Mouse (Mus musculus): ENCODE results near the gene Cd47. TPM values are rescaled to one million over a fixed set of nuclear protein-coding genes. Genes with fewer than 3 reads are reported as not detected.
A peak's percentile ranks its signal among the peaks of the same experiment; 100 is the strongest.

The Cd47 gene
- polyA plus RNA-seq, 1 experiment from 2014 or later: 192 TPM

DNA sequence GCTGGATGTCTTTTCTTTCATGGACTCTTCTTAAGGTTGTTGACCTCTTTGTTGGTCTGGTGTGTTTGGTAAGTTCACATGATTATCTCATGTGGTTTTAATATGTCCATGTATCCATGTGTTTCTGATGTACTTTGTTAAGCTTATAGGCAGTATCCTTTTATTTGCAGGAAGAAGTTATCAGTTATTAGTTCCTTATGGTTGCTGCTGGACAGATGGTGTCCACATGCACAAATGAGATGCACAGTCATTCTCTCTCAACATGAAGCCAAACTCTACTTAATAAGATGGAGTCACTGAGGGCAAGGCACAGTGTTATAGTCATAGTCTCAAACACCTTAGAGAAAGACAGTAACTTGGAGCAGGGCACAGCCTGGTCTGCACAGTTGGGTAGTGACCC, 140.1 kb downstream of the Cd47 start:
- no peak overlapping the region for H3K9ac ChIP-seq (ENCODE audit: low read depth, low read length)
- no peak overlapping the region for H3K27ac ChIP-seq (ENCODE audit: low read depth, low read length)

DNA sequence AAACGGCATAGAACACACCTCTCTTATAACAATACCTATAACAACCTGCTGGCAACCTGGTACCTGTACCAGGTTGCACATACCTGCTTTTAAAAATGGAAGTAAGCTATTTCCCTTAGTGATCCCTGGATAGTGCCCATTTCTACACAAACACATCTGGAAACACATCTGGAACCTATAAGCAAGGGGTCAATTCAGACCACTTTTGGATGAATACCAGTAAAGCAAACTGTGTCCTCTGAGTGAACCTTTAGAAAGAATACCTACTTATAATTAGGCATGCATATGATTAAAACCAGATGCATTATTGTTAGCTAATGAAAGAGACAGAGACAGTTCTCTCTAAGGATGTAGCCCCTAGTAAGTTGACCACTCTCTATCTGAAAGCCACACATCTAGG, 140.7 kb downstream of the Cd47 start:
- H3K9me3 ChIP-seq (ENCODE audit: control insufficient read depth, low read length): no peaks in the 10 kb centered on the region
- no peak for ATAC-seq
- H3K9ac ChIP-seq (ENCODE audit: low read depth, low read length): no peak overlapping the region
- H3K27me3 ChIP-seq (replicated peaks; ENCODE audit: control insufficient read depth, insufficient read depth, low read length): no peaks in the 10 kb centered on the region
- WGBS: 88% methylated on average over 1 of the region's 1 CpGs
- H3K4me1 ChIP-seq (ENCODE audit: control insufficient read depth, insufficient read depth, low read depth, low read length): no peaks in the 10 kb centered on the region
- no peak overlapping the region for H3K4me3 ChIP-seq (ENCODE audit: low read length)
- H3K27ac ChIP-seq (ENCODE audit: low read depth, low read length): no peak overlapping the region
- H3K4me2 ChIP-seq (ENCODE audit: low read length): no peak overlapping the region
- no peaks in the 10 kb centered on the region for H3K36me3 ChIP-seq (ENCODE audit: control insufficient read depth, insufficient read depth, low read length)

More for the DNA sequence above, 140.1 kb downstream of the Cd47 start:
- Histone ChIP-seq H3K4me3 (ENCODE audit: low read length) (no peak overlapping the region), H3K4me1 (ENCODE audit: control insufficient read depth, insufficient read depth, low read depth, low read length) (no peaks in the 10 kb centered on the region), H3K9me3 (ENCODE audit: control insufficient read depth, low read length) (no peaks in the 10 kb centered on the region), H3K27me3 (replicated peaks; ENCODE audit: control insufficient read depth, insufficient read depth, low read length) (no peaks in the 10 kb centered on the region), H3K36me3 (ENCODE audit: control insufficient read depth, insufficient read depth, low read length) (no peaks in the 10 kb centered on the region), H3K4me2 (ENCODE audit: low read length) (no peak overlapping the region)
- no peak for ATAC-seq

- H3K27me3 ChIP-seq (replicated peaks; ENCODE audit: control insufficient read depth, insufficient read depth, low read length): no peaks in the 10 kb centered on the region
- no peak overlapping the region for H3K4me2 ChIP-seq (ENCODE audit: low read length)
- no peaks in the 10 kb centered on the region for H3K36me3 ChIP-seq (ENCODE audit: control insufficient read depth, insufficient read depth, low read length)
- WGBS: 96% methylated on average over 1 of the region's 1 CpGs
- ATAC-seq: no peak
- no peak overlapping the region for H3K4me3 ChIP-seq (ENCODE audit: low read length)
- H3K9me3 ChIP-seq (ENCODE audit: control insufficient read depth, low read length): no peaks in the 10 kb centered on the region
- H3K27ac ChIP-seq (ENCODE audit: low read depth, low read length): no peak overlapping the region
- no peak overlapping the region for H3K9ac ChIP-seq (ENCODE audit: low read depth, low read length)
- no peaks in the 10 kb centered on the region for H3K4me1 ChIP-seq (ENCODE audit: control insufficient read depth, insufficient read depth, low read depth, low read length)
Measured at GRCm38 (mm10) chr16:49943726-49944125, 143.4 kb downstream of the Cd47 start.

DNA sequence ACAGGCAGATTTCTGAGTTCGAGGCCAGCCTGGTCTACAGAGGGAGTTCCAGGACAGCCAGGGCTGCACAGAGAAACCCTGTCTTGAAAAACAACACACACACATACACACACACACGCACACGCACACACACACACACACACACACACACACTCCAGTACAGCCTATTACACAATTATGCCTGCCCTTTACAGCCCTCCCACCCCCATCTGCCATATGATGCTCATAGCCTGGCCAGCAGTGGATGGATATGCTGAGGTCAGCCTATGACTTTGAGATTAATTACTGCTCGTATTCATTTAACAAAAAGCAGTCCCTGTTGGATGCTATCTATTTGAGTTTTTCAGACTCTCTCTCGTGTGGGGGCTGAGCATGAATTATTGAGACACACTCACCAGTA, 144.8 kb downstream of the Cd47 start:
- no peak overlapping the region for H3K4me2 ChIP-seq (ENCODE audit: low read length)
- WGBS: 78% methylated on average over 5 of the region's 5 CpGs
- ATAC-seq: peak; percentile 42; the same call in 1 of the 2 replicates

DNA sequence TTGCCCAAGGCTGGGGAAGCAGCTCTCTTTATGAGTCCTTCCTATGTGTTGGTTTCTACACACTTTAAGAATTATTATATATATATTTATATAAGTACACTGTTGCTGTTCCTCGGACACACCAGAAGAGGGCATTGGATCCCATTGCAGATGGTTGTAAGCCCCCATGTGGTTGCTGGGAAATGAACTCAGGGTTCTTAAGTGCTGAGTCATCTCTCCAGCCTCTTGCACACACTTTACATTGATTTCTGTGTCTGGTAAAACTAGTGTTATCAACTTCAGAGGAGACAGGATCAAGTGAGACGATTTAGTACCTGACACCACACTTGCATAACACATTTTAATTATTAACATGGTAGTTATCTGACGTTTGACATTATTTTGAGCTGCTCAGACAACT, 146.7 kb downstream of the Cd47 start:
- Histone ChIP-seq H3K27ac (ENCODE audit: low read depth, low read length) (no peak overlapping the region), H3K4me2 (ENCODE audit: low read length) (no peak overlapping the region), H3K4me3 (ENCODE audit: low read length) (no peak overlapping the region), H3K9me3 (ENCODE audit: control insufficient read depth, low read length) (no peaks in the 10 kb centered on the region; the same call in 1 of the 2 replicates), H3K4me1 (ENCODE audit: control insufficient read depth, insufficient read depth, low read depth, low read length) (peaks cover 3% of the 10 kb centered on the region; the same call in 1 of the 2 replicates), H3K36me3 (ENCODE audit: control insufficient read depth, insufficient read depth, low read length) (no peaks in the 10 kb centered on the region), H3K9ac (ENCODE audit: low read depth, low read length) (no peak overlapping the region), H3K27me3 (replicated peaks; ENCODE audit: control insufficient read depth, insufficient read depth, low read length) (no peaks in the 10 kb centered on the region)
- ATAC-seq: no peak
- 86% methylated on average over 3 of the region's 3 CpGs for WGBS

More for the DNA sequence above, 144.8 kb downstream of the Cd47 start:
- Histone ChIP-seq H3K4me1 (ENCODE audit: control insufficient read depth, insufficient read depth, low read depth, low read length) (no peaks in the 10 kb centered on the region), H3K36me3 (ENCODE audit: control insufficient read depth, insufficient read depth, low read length) (no peaks in the 10 kb centered on the region), H3K9me3 (ENCODE audit: control insufficient read depth, low read length) (no peaks in the 10 kb centered on the region), H3K4me3 (ENCODE audit: low read length) (no peak overlapping the region), H3K9ac (ENCODE audit: low read depth, low read length) (no peak overlapping the region), H3K27me3 (replicated peaks; ENCODE audit: control insufficient read depth, insufficient read depth, low read length) (no peaks in the 10 kb centered on the region), H3K27ac (ENCODE audit: low read depth, low read length) (no peak overlapping the region)

DNA sequence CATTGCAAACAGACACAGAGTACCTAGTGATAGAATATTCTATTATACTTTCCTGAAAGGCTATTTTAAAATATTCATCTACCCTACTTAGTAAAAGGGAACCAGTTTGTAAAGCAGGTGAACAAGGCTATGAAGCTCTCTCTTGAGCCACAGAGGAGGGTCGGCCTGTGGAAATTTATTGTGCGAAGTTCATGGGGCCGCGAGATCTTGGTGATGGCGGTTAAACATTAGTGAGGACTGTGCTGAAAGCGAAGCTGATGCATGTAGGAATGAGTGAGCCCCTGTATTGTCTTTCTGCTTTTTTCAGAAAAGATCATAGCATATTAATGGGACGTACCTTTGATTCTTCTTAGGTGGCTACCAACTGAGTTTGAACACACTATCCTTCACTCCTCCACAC, 147.3 kb downstream of the Cd47 start:
- no peak for ATAC-seq
- Histone ChIP-seq H3K27me3 (replicated peaks; ENCODE audit: control insufficient read depth, insufficient read depth, low read length) (no peaks in the 10 kb centered on the region), H3K27ac (ENCODE audit: low read depth, low read length) (no peak overlapping the region), H3K4me1 (ENCODE audit: control insufficient read depth, insufficient read depth, low read depth, low read length) (peaks cover 3% of the 10 kb centered on the region; the same call in 1 of the 2 replicates), H3K4me2 (ENCODE audit: low read length) (no peak overlapping the region), H3K36me3 (ENCODE audit: control insufficient read depth, insufficient read depth, low read length) (no peaks in the 10 kb centered on the region), H3K4me3 (ENCODE audit: low read length) (no peak overlapping the region), H3K9me3 (ENCODE audit: control insufficient read depth, low read length) (no peaks in the 10 kb centered on the region; the same call in 1 of the 2 replicates), H3K9ac (ENCODE audit: low read depth, low read length) (no peak overlapping the region)
- WGBS: 92% methylated on average over 7 of the region's 7 CpGs

GRCm38 (mm10) chr16:49948287-49948686, 148.0 kb downstream of the Cd47 start:
- Histone ChIP-seq H3K9me3 (ENCODE audit: control insufficient read depth, low read length) (no peaks in the 10 kb centered on the region; the same call in 1 of the 2 replicates), H3K4me2 (ENCODE audit: low read length) (no peak overlapping the region), H3K27me3 (replicated peaks; ENCODE audit: control insufficient read depth, insufficient read depth, low read length) (no peaks in the 10 kb centered on the region), H3K36me3 (ENCODE audit: control insufficient read depth, insufficient read depth, low read length) (no peaks in the 10 kb centered on the region), H3K4me1 (ENCODE audit: control insufficient read depth, insufficient read depth, low read depth, low read length) (peaks cover 3% of the 10 kb centered on the region; the same call in 1 of the 2 replicates), H3K4me3 (ENCODE audit: low read length) (no peak overlapping the region), H3K9ac (ENCODE audit: low read depth, low read length) (no peak overlapping the region), H3K27ac (ENCODE audit: low read depth, low read length) (no peak overlapping the region)
- ATAC-seq: no peak
- 81% methylated on average over 3 of the region's 3 CpGs for WGBS

DNA sequence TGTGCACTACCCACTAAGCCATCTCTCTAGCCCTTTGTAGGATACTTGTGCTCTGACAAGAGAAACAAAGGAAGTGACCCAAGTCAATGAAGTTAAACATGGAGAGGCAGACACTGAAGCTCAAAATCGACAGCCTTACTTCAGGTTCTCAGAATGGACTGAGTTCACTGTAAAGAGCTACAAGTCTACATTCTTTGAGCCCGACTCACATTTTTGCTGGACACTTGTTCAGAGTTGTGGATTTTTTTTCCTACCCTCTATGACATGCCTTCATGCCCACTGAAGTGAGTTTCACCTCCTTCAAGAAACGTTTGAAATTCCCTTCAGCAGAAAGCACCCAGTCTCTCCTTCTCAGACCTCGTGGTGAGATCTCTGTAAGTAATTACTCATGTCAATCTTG, 148.9 kb downstream of the Cd47 start:
- no peak for ATAC-seq
- Histone ChIP-seq H3K27me3 (replicated peaks; ENCODE audit: control insufficient read depth, insufficient read depth, low read length) (no peaks in the 10 kb centered on the region), H3K9ac (ENCODE audit: low read depth, low read length) (no peak overlapping the region), H3K9me3 (ENCODE audit: control insufficient read depth, low read length) (no peaks in the 10 kb centered on the region; the same call in 1 of the 2 replicates), H3K27ac (ENCODE audit: low read depth, low read length) (no peak overlapping the region), H3K36me3 (ENCODE audit: control insufficient read depth, insufficient read depth, low read length) (no peaks in the 10 kb centered on the region), H3K4me3 (ENCODE audit: low read length) (no peak overlapping the region), H3K4me1 (ENCODE audit: control insufficient read depth, insufficient read depth, low read depth, low read length) (peaks cover 3% of the 10 kb centered on the region; the same call in 1 of the 2 replicates), H3K4me2 (ENCODE audit: low read length) (no peak overlapping the region)
- WGBS: 70% methylated on average over 4 of the region's 4 CpGs

DNA sequence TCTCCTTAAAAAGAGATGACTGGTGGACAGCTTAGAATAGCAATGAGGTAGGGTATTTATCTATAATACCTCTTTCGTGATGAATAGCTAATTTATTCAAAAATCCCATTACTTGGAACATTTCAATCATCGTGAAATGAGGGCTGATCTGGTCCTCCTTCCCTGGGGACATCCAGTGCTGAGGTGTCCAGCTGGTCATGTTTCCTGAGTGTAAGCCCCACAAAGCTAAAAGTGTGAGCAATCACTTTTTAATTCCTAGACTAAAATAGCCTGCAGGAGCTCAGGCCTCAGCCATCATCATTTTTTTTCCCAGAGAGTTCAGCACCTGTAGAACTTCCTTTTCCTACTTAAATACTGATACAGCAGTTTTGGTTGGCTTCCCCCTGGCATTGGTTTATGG, 150.0 kb downstream of the Cd47 start:
- WGBS: 48% methylated on average over 2 of the region's 2 CpGs
- no peaks in the 10 kb centered on the region for H3K27me3 ChIP-seq (replicated peaks; ENCODE audit: control insufficient read depth, insufficient read depth, low read length)
- no peak overlapping the region for H3K27ac ChIP-seq (ENCODE audit: low read depth, low read length)
- no peak overlapping the region for H3K4me3 ChIP-seq (ENCODE audit: low read length)
- no peaks in the 10 kb centered on the region; the same call in 1 of the 2 replicates for H3K9me3 ChIP-seq (ENCODE audit: control insufficient read depth, low read length)
- no peak overlapping the region for H3K9ac ChIP-seq (ENCODE audit: low read depth, low read length)
- no peaks in the 10 kb centered on the region for H3K36me3 ChIP-seq (ENCODE audit: control insufficient read depth, insufficient read depth, low read length)
- H3K4me2 ChIP-seq (ENCODE audit: low read length): no peak overlapping the region
- peaks cover 3% of the 10 kb centered on the region; the same call in 1 of the 2 replicates for H3K4me1 ChIP-seq (ENCODE audit: control insufficient read depth, insufficient read depth, low read depth, low read length)
- no peak for ATAC-seq

DNA sequence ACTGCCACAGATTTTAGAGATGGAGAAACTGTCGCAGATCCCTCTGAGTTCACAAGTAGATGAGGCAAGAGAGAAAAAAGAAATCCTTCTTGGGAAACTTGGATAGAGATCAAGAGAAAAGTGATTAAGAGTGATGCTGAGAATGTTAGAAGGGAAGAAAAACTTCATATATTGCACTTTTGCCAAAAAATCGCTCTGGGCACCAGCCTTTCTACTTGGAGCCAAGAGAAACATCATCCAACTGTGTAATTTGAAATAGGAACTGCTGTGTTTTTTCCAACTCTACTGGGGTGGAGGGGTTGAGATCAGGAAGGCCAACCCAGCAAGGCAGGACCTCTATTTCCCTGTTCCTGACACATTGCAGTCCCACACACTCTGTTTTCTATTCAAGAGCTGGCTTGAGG, 151.0 kb downstream of the Cd47 start:
- peaks cover 3% of the 10 kb centered on the region; the same call in 1 of the 2 replicates for H3K4me1 ChIP-seq (ENCODE audit: control insufficient read depth, insufficient read depth, low read depth, low read length)
- WGBS: 77% methylated on average over 2 of the region's 2 CpGs
- no peak overlapping the region for H3K9ac ChIP-seq (ENCODE audit: low read depth, low read length)
- H3K4me3 ChIP-seq (ENCODE audit: low read length): no peak overlapping the region
- ATAC-seq: peak; percentile 43; the same call in 1 of the 2 replicates
- H3K27ac ChIP-seq (ENCODE audit: low read depth, low read length): no peak overlapping the region
- H3K27me3 ChIP-seq (replicated peaks; ENCODE audit: control insufficient read depth, insufficient read depth, low read length): no peaks in the 10 kb centered on the region
- no peaks in the 10 kb centered on the region for H3K36me3 ChIP-seq (ENCODE audit: control insufficient read depth, insufficient read depth, low read length)
- no peaks in the 10 kb centered on the region; the same call in 1 of the 2 replicates for H3K9me3 ChIP-seq (ENCODE audit: control insufficient read depth, low read length)
- H3K4me2 ChIP-seq (ENCODE audit: low read length): no peak overlapping the region

All from hindbrain, embryonic 16.5 days (tissue).